Mouse (Mus musculus): ENCODE results near the gene Gm10413.
"Not testable (repeated sequence)": the region's sequence is repeated elsewhere in the genome, so short reads cannot be mapped to it uniquely, and the experiment has no call there.

The Gm10413 gene

DNA sequence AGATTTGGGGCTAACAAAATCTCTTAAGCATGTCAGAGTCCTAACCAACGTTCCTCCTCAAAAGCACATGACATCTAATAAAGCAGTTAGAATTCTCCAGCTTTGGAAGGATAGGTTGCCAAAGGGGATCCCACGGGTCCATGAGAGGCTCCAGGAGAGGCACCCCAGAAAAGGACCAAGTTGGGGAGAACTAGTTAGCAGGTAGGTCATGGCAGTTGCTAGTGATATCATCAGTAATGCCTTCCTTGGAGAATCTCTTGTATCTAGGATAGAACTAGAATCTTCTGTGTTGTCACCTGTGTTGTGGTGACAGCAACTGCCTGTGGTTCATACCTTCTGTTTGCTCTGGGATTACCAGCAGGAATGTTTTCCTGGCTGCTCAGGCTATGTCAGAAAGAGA lies at the start of gene Gm10413:
TSS of gene Gm10413 (plus strand) at position 301 of the 400 bp plus-strand sequence.
- DNase-seq: not testable (repeated sequence)

DNA sequence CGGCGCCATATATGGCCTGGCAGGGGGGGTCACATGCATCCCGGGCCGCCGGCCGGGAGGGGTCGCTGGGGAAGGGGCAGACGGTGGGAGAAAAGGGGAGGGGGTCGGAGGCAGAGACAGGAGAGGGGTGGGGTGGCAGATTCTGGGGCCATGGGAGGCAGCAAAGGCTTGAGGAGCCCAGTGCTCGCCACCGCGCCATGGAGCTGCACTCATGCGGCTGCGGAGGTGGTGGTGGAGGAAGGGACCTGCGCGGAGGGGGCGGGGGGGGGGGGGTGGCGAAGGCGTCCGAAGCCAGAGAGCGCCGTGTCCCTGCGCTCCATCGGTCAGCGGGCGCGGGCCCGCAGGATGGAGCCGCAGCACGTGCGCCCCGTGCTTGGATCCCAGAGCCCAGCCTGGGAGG lies 17.4 kb downstream of the Gm10413 start, which contains the start of gene Gm10409:
TSS of gene Gm10409 (plus strand) at position 301 of the 400 bp plus-strand sequence.
- DNase-seq: not testable (repeated sequence)

DNA sequence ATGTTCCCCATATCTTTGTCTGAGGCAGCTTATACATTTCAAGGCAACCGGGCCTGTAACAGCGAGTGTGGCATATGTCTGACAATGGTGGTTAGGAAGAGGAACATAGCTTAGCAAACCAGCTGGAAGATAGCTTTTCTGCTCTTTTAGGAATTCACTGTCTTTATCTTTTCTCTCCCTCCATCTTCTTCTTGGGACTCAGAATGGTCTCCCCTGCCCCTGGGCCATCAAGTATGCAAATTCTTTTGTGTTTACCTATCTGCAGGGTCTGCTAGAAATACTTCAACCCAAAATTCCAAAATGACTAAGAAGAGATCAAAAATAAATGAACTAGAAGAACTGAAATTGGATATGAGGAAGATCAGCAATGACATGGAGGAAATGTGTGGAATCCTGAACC lies 32.9 kb downstream of the Gm10413 start, which contains the start of gene Gm3005:
TSS of gene Gm3005 (plus strand) at position 301 of the 400 bp plus-strand sequence.
- not testable (repeated sequence) for DNase-seq

DNA sequence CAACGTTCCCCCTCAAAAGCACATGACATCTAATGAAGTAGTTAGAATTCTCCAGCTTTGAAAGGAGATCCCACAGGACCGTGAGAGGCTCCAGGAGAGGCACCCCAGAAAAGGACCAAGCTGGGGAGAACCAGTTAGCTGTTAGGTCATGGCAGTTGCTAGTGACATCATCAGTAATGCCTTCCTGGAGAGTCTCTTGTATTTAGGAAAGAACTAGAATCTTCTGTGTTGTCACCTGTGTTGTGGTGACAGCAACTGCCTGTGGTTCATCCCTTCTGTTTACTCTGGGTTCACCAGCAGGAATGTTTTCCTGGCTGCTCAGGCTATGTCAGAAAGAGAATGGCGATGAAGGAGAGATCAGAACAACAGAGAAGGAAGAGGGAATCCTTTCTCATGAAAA lies 54.2 kb downstream of the Gm10413 start, which contains the start of gene Gm10408:
TSS of gene Gm10408 (plus strand) at position 301 of the 400 bp plus-strand sequence.
- DNase-seq: not testable (repeated sequence)
